Mouse (Mus musculus) CH12.LX (cell line): Measurements from ENCODE around the gene Cers6.

ENCODE experiments used
- CHD2 ChIP-seq: IDR thresholded peaks from 2 replicates; pipeline ENCODE4 v1.6.1; 2011; ENCODE audit warnings: low read length, improper control_type of control experiment
- CTCF ChIP-seq, 2 experiments: IDR thresholded peaks in 1 of 2; conservative IDR thresholded peaks in 1 of 2; 2 replicates each; pipeline ENCODE4 v1.5.1; 2011 to 2012; ENCODE audit warnings: low read depth in 2 of 2, low read length in 2 of 2, improper control_type of control experiment in 1 of 2, inconsistent platforms in 1 of 2, mild to moderate bottlenecking in 1 of 2, moderate library complexity in 1 of 2
- EP300 ChIP-seq: IDR thresholded peaks from 2 replicates; pipeline ENCODE4 v1.6.1; 2011; ENCODE audit warnings: low read length, improper control_type of control experiment
- MAFK ChIP-seq: IDR thresholded peaks from 2 replicates; pipeline ENCODE4 v1.6.1; 2011; ENCODE audit warnings: low read length, improper control_type of control experiment; ENCODE audit not compliant: insufficient replicate concordance
- MEF2A ChIP-seq: IDR thresholded peaks from 2 replicates; pipeline ENCODE4 v1.6.1; 2014; ENCODE audit warnings: low read depth, mild to moderate bottlenecking, inconsistent platforms, low read length, improper control_type of control experiment, borderline replicate concordance
- MXI1 ChIP-seq: IDR thresholded peaks from 2 replicates; pipeline ENCODE4 v1.6.1; 2011; ENCODE audit warnings: mild to moderate bottlenecking, low read depth, low read length, improper control_type of control experiment
- NELFE ChIP-seq: IDR thresholded peaks from 2 replicates; pipeline ENCODE4 v1.6.1; 2011; ENCODE audit warnings: low read depth, low read length, improper control_type of control experiment
- POLR2A ChIP-seq: IDR thresholded peaks from 2 replicates; pipeline ENCODE4 v1.6.1; 2011; ENCODE audit warnings: low read depth, mild to moderate bottlenecking, improper control_type of control experiment, low read length
- RAD21 ChIP-seq: IDR thresholded peaks from 2 replicates; pipeline ENCODE4 v1.6.1; 2011; ENCODE audit warnings: low read depth, mild to moderate bottlenecking, low read length, improper control_type of control experiment, moderate library complexity
- TBP ChIP-seq: conservative IDR thresholded peaks from 2 replicates; pipeline ENCODE4 v1.6.1; 2011; ENCODE audit warnings: low read depth, low read length, improper control_type of control experiment
- UBTF ChIP-seq: IDR thresholded peaks from 2 replicates; pipeline ENCODE4 v1.6.1; 2012; ENCODE audit warnings: low read depth, mild to moderate bottlenecking, inconsistent platforms, low read length, improper control_type of control experiment, moderate library complexity
- ZC3H11A ChIP-seq: IDR thresholded peaks from 2 replicates; pipeline ENCODE4 v1.6.1; 2012; ENCODE audit warnings: low read depth, mild to moderate bottlenecking, inconsistent platforms, low read length, improper control_type of control experiment

GRCm38 (mm10) chr2:68924344-68924743 is 63.1 kb downstream of the Cers6 start:
- no peak for TF ChIP-seq CTCF (conservative IDR thresholded peaks at IDR 0.05 in 1 of 2, IDR thresholded peaks at IDR 0.05 in 1 of 2; ENCODE audit: low read depth in 2 of 2, low read length in 2 of 2)
- no peak for TF ChIP-seq TBP
- no peak for TF ChIP-seq NELFE
- no peak for TF ChIP-seq MEF2A
- TF ChIP-seq ZC3H11A, result no peak
- TF ChIP-seq MXI1, result no peak
- no peak for TF ChIP-seq RAD21
- TF ChIP-seq CHD2, result no peak
- no peak for TF ChIP-seq MAFK
- TF ChIP-seq POLR2A, result no peak
- no peak for TF ChIP-seq EP300
- no peak for TF ChIP-seq UBTF
